Mouse (Mus musculus) kidney, embryonic 14.5 days (tissue): ENCODE measurements around the gene Ski. TPM values are rescaled to one million over a fixed set of nuclear protein-coding genes. Genes with fewer than 3 reads are reported as not detected.

Experiments
- ATAC-seq: fragments of 200-750 bp; cut with Nextera tagmentation; 2 replicates; pipeline ENCODE4 v1.8.0; 2017; ENCODE audit warnings: moderate number of reproducible peaks, mild to moderate bottlenecking, moderate TSS enrichment, moderate library complexity; ENCODE audit not compliant: low FRiP score, low TSS enrichment
- H3K27ac ChIP-seq: fragments of 300-500 bp; sonication (generic); 2 replicates; pipeline ENCODE4 v1.5.1; 2014; ENCODE audit warnings: low read depth, mild to moderate bottlenecking, low read length, moderate library complexity, mixed read lengths
- H3K27me3 ChIP-seq: fragments of 300-500 bp; sonication (generic); 2 replicates; pipeline ENCODE4 v1.6.1; 2014; ENCODE audit warnings: mild to moderate bottlenecking, low read length; ENCODE audit not compliant: control insufficient read depth, insufficient read depth
- H3K36me3 ChIP-seq: fragments of 300-500 bp; sonication (generic); 2 replicates; pipeline ENCODE4 v1.6.1; 2014; ENCODE audit warnings: low read length, mixed read lengths; ENCODE audit not compliant: control insufficient read depth, insufficient read depth
- H3K4me1 ChIP-seq: fragments of 300-500 bp; sonication (generic); 2 replicates; pipeline ENCODE4 v1.6.1; 2014; ENCODE audit warnings: low read length, mixed read lengths; ENCODE audit not compliant: control insufficient read depth, insufficient read depth
- H3K4me2 ChIP-seq: fragments of 300-500 bp; sonication (generic); replicated peaks from 2 replicates; pipeline ENCODE4 v1.6.1; 2014; ENCODE audit warnings: low read depth, mild to moderate bottlenecking, low read length
- H3K4me3 ChIP-seq: fragments of 300-500 bp; sonication (generic); 2 replicates; pipeline ENCODE4 v1.5.1; 2014; ENCODE audit warnings: mild to moderate bottlenecking, low read length
- H3K9ac ChIP-seq: fragments of 300-500 bp; sonication (generic); 2 replicates; pipeline ENCODE4 v1.6.1; 2014; ENCODE audit warnings: low read depth, mild to moderate bottlenecking, low read length, moderate library complexity
- H3K9me3 ChIP-seq: fragments of 300-500 bp; sonication (generic); 2 replicates; pipeline ENCODE4 v1.6.1; 2016; ENCODE audit warnings: low read length; ENCODE audit not compliant: control insufficient read depth
- WGBS: fragments of 180-500 bp; shearing (Covaris S2); extraction: QIAGEN DNeasy Blood & Tissue Kit; methylation state at CpG from one replicate; pipeline ENCODE4 v1.1.7; 2014; 5-methylcytosine and 5-hydroxymethylcytosine counted together
- polyA plus RNA-seq: library from polyadenylated mRNA; unstranded; fragments of >200 nt; fragmentation: Nextera tagmentation; extraction: Ambion mirVana; gene quantifications from 2 replicates; pipeline ENCODE4 v1.2.1, GENCODE M21; 2014

Ski gene
- polyA plus RNA-seq, 1 experiment from 2014 or later = 24.5 TPM

DNA sequence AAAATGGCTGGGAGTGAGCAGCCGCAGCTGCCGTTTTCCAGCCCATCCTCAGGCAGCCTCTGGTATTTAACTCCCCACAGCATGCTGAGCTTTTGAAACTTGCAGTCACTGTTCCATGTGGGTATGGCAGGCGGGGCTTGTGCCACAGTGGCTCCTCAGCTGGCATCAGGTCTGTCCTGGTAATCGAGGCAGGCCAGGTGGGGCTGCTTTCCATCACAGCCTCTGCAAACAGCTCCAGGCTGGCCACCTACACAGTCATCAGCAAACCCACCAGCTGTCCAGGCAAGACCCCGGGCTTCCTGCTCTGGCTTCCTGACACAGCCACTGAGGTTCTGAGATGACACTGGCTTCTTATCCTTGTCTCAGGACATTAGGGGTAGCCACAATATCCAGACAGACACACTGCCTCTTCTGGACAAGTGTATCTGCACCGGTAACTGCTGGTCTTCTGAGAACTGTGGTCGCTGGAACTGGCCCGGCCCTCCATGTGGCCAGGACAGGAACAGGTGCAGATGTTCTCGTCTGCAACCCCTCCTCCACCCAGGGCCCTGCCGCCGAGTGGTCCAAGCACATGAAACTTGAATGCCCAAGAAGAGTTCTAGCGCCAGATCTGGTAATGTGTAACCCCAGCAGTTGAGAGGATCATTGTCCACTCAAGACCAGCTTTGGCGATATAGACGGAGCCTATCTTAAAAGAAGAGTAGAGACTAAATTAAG is 76.1 kb downstream of the Ski start:
- no peak overlapping the region for H3K27ac ChIP-seq
- H3K4me1 ChIP-seq = peaks cover 37% of the 10 kb centered on the region
- H3K4me3 ChIP-seq = no peak overlapping the region
- H3K9ac ChIP-seq = 0 out of 2 replicates have a peak overlapping the region, but pooled peaks have one; percentile 28
- no peaks in the 10 kb centered on the region for H3K9me3 ChIP-seq
- ATAC-seq = no peak
- H3K4me2 ChIP-seq = no peak overlapping the region
- no peaks in the 10 kb centered on the region for H3K27me3 ChIP-seq
- H3K36me3 ChIP-seq = no peaks in the 10 kb centered on the region
- whole genome bisulfite sequencing = 76% methylated on average over 14 of the region's 14 CpGs

DNA sequence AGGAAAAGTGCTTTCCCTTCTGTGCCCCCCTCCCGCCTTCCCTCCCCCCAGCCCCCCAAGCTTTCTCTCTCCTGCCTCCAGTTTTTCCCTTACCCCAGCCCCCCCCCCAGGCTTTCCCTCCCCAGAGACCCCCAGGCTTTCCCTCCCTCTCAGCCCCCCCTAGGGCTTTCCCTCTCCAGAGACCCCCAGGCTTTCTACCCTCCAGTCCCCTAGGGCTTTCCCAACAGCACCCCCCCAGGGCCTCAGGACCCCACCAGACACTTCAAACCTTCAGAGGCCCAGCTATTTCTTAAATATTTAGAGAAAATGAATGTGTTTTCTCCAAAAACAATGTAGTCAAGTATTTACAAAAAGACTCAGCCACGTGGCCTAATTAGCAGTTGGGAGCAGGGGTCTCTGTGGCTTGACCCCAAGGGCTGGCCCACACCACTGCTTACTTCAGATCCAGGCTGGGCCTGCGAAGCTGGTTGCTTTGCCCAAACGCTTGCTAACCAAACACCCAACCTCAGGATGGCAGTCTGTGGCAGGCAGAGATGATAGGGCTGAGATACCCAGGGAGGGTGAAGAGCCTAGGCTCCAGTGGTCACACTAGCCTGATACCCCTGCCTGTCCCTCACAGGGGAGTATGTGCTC is 77.7 kb downstream of the Ski start:
- H3K36me3 ChIP-seq = no peaks in the 10 kb centered on the region
- no peak overlapping the region for H3K4me2 ChIP-seq
- no peak overlapping the region for H3K4me3 ChIP-seq
- no peak overlapping the region for H3K9ac ChIP-seq
- H3K9me3 ChIP-seq = no peaks in the 10 kb centered on the region
- peak overlapping the region; percentile 89 for H3K27ac ChIP-seq
- H3K4me1 ChIP-seq = peaks cover 35% of the 10 kb centered on the region
- WGBS = 51% methylated on average over 4 of the region's 4 CpGs
- H3K27me3 ChIP-seq = no peaks in the 10 kb centered on the region
- no peak for ATAC-seq

- Histone ChIP-seq H3K27ac (peak overlapping the region; percentile 89), H3K9ac (peak overlapping the region; percentile 34), H3K27me3 (no peaks in the 10 kb centered on the region), H3K9me3 (no peaks in the 10 kb centered on the region), H3K4me2 (no peak overlapping the region), H3K4me1 (peaks cover 29% of the 10 kb centered on the region), H3K36me3 (no peaks in the 10 kb centered on the region), H3K4me3 (no peak overlapping the region)
- peak; percentile 56 for ATAC-seq
- 55% methylated on average over 12 of the region's 12 CpGs for WGBS
These were observed 78.4 kb downstream of the Ski start for GRCm38 (mm10) chr4:155143871-155144502.

DNA sequence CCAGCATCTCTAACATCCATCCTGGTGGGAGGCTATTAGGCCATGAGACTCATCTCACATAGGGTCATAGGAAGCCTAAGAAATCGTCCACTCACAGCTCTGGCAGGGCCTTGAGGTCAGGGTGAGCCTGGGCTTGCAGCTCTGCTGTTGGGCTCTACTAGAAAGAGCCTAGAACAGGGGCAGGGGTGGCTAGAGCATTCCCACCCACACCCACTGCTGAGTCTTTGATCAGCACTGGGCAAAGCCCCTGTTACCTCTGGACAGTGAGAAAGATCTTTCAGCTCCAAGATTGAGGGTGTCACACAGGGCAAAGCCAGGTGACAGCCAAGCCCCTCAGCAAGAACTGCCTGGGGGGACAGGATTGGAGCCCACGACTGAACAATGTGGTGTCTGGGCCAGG is 79.0 kb downstream of the Ski start:
- Histone ChIP-seq H3K4me2 (no peak overlapping the region), H3K4me1 (peaks cover 29% of the 10 kb centered on the region), H3K27ac (peak overlapping the region; percentile 89), H3K9ac (peak overlapping the region; percentile 34), H3K27me3 (no peaks in the 10 kb centered on the region), H3K4me3 (no peak overlapping the region), H3K36me3 (no peaks in the 10 kb centered on the region), H3K9me3 (no peaks in the 10 kb centered on the region)
- no peak for ATAC-seq
- WGBS = 53% methylated on average over 2 of the region's 2 CpGs

GRCm38 (mm10) chr4:155142836-155143235 is 79.6 kb downstream of the Ski start:
- Histone ChIP-seq H3K4me1 (peaks cover 29% of the 10 kb centered on the region), H3K36me3 (no peaks in the 10 kb centered on the region), H3K9me3 (no peaks in the 10 kb centered on the region), H3K27ac (no peak overlapping the region), H3K9ac (no peak overlapping the region), H3K4me3 (no peak overlapping the region), H3K4me2 (no peak overlapping the region), H3K27me3 (no peaks in the 10 kb centered on the region)
- no peak for ATAC-seq
- 89% methylated on average over 5 of the region's 5 CpGs for WGBS

- Histone ChIP-seq H3K27ac (no peak overlapping the region), H3K4me1 (peaks cover 29% of the 10 kb centered on the region), H3K27me3 (no peaks in the 10 kb centered on the region), H3K4me2 (no peak overlapping the region), H3K36me3 (no peaks in the 10 kb centered on the region), H3K9ac (0 out of 2 replicates have a peak overlapping the region, but pooled peaks have one; percentile 7), H3K4me3 (no peak overlapping the region), H3K9me3 (no peaks in the 10 kb centered on the region)
- no peak for ATAC-seq
- 32% methylated on average over 12 of the region's 12 CpGs for WGBS
These were observed 81.6 kb downstream of the Ski start for GRCm38 (mm10) chr4:155140795-155141265.

DNA sequence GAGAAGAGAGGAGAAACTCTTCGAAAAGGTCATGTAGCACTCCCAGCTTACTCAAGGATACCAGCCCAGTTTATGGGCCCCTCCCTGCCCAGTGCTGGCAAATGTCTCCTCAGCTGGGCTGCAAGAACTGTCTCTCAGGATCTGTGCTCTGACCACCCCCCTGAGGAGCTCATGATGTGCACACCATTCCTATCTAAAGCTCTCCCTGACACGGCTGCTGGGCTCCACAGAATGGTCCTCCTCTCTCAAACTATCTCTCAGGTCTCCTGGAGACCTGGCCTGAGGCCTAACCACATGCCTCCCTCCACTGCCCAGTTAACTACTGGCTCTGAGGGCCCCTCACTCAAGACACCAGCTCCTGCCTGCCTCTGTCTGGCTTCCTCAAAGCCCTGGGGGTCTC is 82.2 kb downstream of the Ski start:
- WGBS = 71% methylated on average over 2 of the region's 2 CpGs
- no peak overlapping the region for H3K4me2 ChIP-seq
- peak overlapping the region; percentile 47; the same call in 1 of the 2 replicates for H3K27ac ChIP-seq
- peaks cover 29% of the 10 kb centered on the region for H3K4me1 ChIP-seq
- no peaks in the 10 kb centered on the region for H3K27me3 ChIP-seq
- H3K9ac ChIP-seq = no peak overlapping the region
- no peaks in the 10 kb centered on the region for H3K36me3 ChIP-seq
- no peak overlapping the region for H3K4me3 ChIP-seq
- ATAC-seq = no peak
- no peaks in the 10 kb centered on the region for H3K9me3 ChIP-seq

GRCm38 (mm10) chr4:155139281-155140045 is 82.9 kb downstream of the Ski start:
- Histone ChIP-seq H3K4me1 (peaks cover 30% of the 10 kb centered on the region), H3K4me2 (no peak overlapping the region), H3K9me3 (no peaks in the 10 kb centered on the region), H3K9ac (no peak overlapping the region), H3K27ac (no peak overlapping the region; the same call in 1 of the 2 replicates), H3K36me3 (no peaks in the 10 kb centered on the region), H3K27me3 (no peaks in the 10 kb centered on the region), H3K4me3 (no peak overlapping the region)
- no peak for ATAC-seq
- 78% methylated on average over 12 of the region's 12 CpGs for WGBS
